ENCODE assay signal across 14 mouse cellular contexts in genomic region chr12:55452839-55453238, GRCm38 (mm10). TPM values are rescaled to one million over a fixed set of nuclear protein-coding genes. Genes with fewer than 3 reads are reported as not detected.
DNase-seq lines count a peak whose midpoint lies in the region; ATAC-seq and TF ChIP-seq lines count a peak whose summit lies in the region.
"Had no signal": no experiment of that assay in that cellular context is flagged by ENCODE, and none has a peak within 500 bp of the region (broad histone marks: within the 10 kb centered on the region; RNA-seq: fewer than 3 reads in every experiment).

No protein-coding gene starts in this region.

- DNase-seq in embryo, embryonic 10.5 days (ENCODE audit: low spot score) = peak; percentile 58
- no peak for DNase-seq in embryo, embryonic 10 days (ENCODE audit: low spot score)
- DNase-seq in kidney, adult 8-10 months = no peak
- no peak for DNase-seq in testis, postnatal 14 days (ENCODE audit: low spot score)
- DNase-seq in spleen, postnatal 4 days (ENCODE audit: low spot score in 2 of 2) = no peak
- DNase-seq in frontal cortex, postnatal 36 days (ENCODE audit: low spot score in 2 of 2) = no peak
- DNase-seq: right cerebral cortex, postnatal 14 days; thymus, adult 18-20 months had no signal

- no peaks in the 10 kb centered on the region for H3K9me3 ChIP-seq in kidney, embryonic 14.5 days (ENCODE audit: control insufficient read depth, low read length)
- H3K9me3 ChIP-seq: G1E; hindbrain, embryonic 10.5 days; neural tube, embryonic 15.5 days had no signal

- peak overlapping the region; percentile 18; the same call in 1 of the 2 replicates for H3K27ac ChIP-seq in kidney, embryonic 14.5 days (ENCODE audit: low read depth, low read length)
- H3K27ac ChIP-seq in testis, adult 2 months (ENCODE audit: control insufficient read depth, insufficient read depth, low read depth, low read length) = 0 out of 2 replicates have a peak overlapping the region, but pooled peaks have one; percentile 64
- H3K27ac ChIP-seq: neural tube, embryonic 15.5 days had no signal

- H3K36me3 ChIP-seq in kidney, embryonic 14.5 days (ENCODE audit: control insufficient read depth, insufficient read depth, low read length) = no peaks in the 10 kb centered on the region
- no peaks in the 10 kb centered on the region for H3K36me3 ChIP-seq in testis, adult 2 months (ENCODE audit: control insufficient read depth, insufficient read depth, low read length)
- H3K36me3 ChIP-seq: G1E; hindbrain, embryonic 10.5 days; neural tube, embryonic 15.5 days had no signal

- H3K4me1 ChIP-seq in kidney, embryonic 14.5 days (ENCODE audit: control insufficient read depth, insufficient read depth, low read length) = no peaks in the 10 kb centered on the region
- H3K4me1 ChIP-seq in testis, adult 2 months (ENCODE audit: control insufficient read depth, insufficient read depth, low read length) = peaks cover 6% of the 10 kb centered on the region

- no peak overlapping the region for H3K9ac ChIP-seq in kidney, embryonic 14.5 days (ENCODE audit: low read depth, low read length)
- H3K9ac ChIP-seq: neural tube, embryonic 15.5 days had no signal

- TF ChIP-seq POLR2A in testis, adult 2 months (IDR thresholded peaks at IDR 0.05; ENCODE audit: control insufficient read depth, low read depth, low read length) = no peak

- no peak overlapping the region for H3K4me3 ChIP-seq in kidney, embryonic 14.5 days (ENCODE audit: low read length)
- no peak overlapping the region for H3K4me3 ChIP-seq in testis, adult 2 months (ENCODE audit: control insufficient read depth, low read depth, low read length)
- H3K4me3 ChIP-seq: hindbrain, embryonic 10.5 days; neural tube, embryonic 15.5 days had no signal

- no peak for TF ChIP-seq CTCF in testis, adult 2 months (IDR thresholded peaks at IDR 0.05; ENCODE audit: control insufficient read depth, insufficient read depth, insufficient replicate concordance, low read depth, low read length)

- no peak for ATAC-seq in kidney, embryonic 14.5 days (ENCODE audit: low FRiP score, low TSS enrichment)

- no peaks in the 10 kb centered on the region for H3K27me3 ChIP-seq in kidney, embryonic 14.5 days (ENCODE audit: control insufficient read depth, insufficient read depth, low read length)
- no peaks in the 10 kb centered on the region for H3K27me3 ChIP-seq in testis, adult 2 months (ENCODE audit: control insufficient read depth, insufficient read depth, low read length)
- H3K27me3 ChIP-seq: neural tube, embryonic 15.5 days had no signal

- no peak overlapping the region for H3K4me2 ChIP-seq in kidney, embryonic 14.5 days (replicated peaks; ENCODE audit: low read depth, low read length)
- H3K4me2 ChIP-seq: midbrain, embryonic 11.5 days; neural tube, embryonic 15.5 days had no signal

- 35% methylated on average over 5 of the region's 5 CpGs for WGBS in kidney, embryonic 14.5 days

RNA-seq across cellular contexts. Expression of gene Nfkbia, which starts 39.6 kb away (rescaled TPM):
- 69.0 and 75.2 TPM in 2 replicates for polyA plus RNA-seq in kidney, embryonic 14.5 days (2014; fragmentation: Nextera tagmentation; extraction: Ambion mirVana)
- 24.4 and 31.2 TPM in 2 replicates for polyA plus RNA-seq in testis, adult 2 months (2012; rRNA removed)
